Mouse (Mus musculus) gastrocnemius, postnatal 10 days (tissue): ENCODE results near the gene Bend6. TPM values are rescaled to one million over a fixed set of nuclear protein-coding genes. Genes with fewer than 3 reads are reported as not detected.
A peak's percentile ranks its signal among the peaks of the same experiment; 100 is the strongest.

Source experiments
- DNase-seq: peaks from one replicate; pipeline ENCODE4 v3.0.0; 2021; ENCODE audit warnings: mixed read lengths
- long read RNA-seq, 2 experiments: library from polyadenylated mRNA; stranded (forward); transcript quantifications; one replicate each; pipeline ENCODE4 v2.0.0; 2021
- total RNA-seq, 2 experiments: library from RNA; stranded (reverse); gene quantifications; 2 replicates each; pipeline ENCODE4 v1.2.3; 2021

Bend6 gene
- 1 to 10 TPM in 1 of 2 experiments, under 1 TPM in 1; 0.68 to 1.2 TPM for total RNA-seq
- long read RNA-seq, experiment 1, partial matches to known transcripts = 0 of 1 reads
- long read RNA-seq, experiment 1, other reads (novel, unspliced or antisense) = 0 of 1 reads
- long read RNA-seq, experiment 2 = 0 reads

GRCm38 (mm10) chr1:33907421-33908190 lies at the start of gene Bend6:
TSS of gene Bend6 (minus strand) at chr1:33907816.
- peak; percentile 63 for DNase-seq

- DNase-seq = no peak
These were observed 48.0 kb upstream of the Bend6 start for GRCm38 (mm10) chr1:33955626-33956025.

GRCm38 (mm10) chr1:33948511-33948910 lies 40.9 kb upstream of the Bend6 start:
- DNase-seq = no peak

GRCm38 (mm10) chr1:33947838-33948237 lies 40.2 kb upstream of the Bend6 start:
- DNase-seq = no peak

- DNase-seq = no peak
These were observed 39.2 kb upstream of the Bend6 start for GRCm38 (mm10) chr1:33946601-33947395.

GRCm38 (mm10) chr1:33945756-33946155 lies 38.1 kb upstream of the Bend6 start:
- no peak for DNase-seq

- peak; percentile 42 for DNase-seq
These were observed 37.5 kb upstream of the Bend6 start for GRCm38 (mm10) chr1:33944977-33945750.

GRCm38 (mm10) chr1:33943943-33944342 lies 36.3 kb upstream of the Bend6 start:
- no peak for DNase-seq

- DNase-seq = no peak
These were observed 35.0 kb upstream of the Bend6 start for GRCm38 (mm10) chr1:33942638-33943037.

GRCm38 (mm10) chr1:33940364-33940928 lies 32.8 kb upstream of the Bend6 start:
- DNase-seq = no peak

- DNase-seq = no peak
These were observed 32.2 kb upstream of the Bend6 start for GRCm38 (mm10) chr1:33939828-33940227.

- DNase-seq = no peak
These were observed 28.3 kb upstream of the Bend6 start for GRCm38 (mm10) chr1:33935946-33936345.

- no peak for DNase-seq
These were observed 25.4 kb upstream of the Bend6 start for GRCm38 (mm10) chr1:33932845-33933499.

GRCm38 (mm10) chr1:33932196-33932595 lies 24.6 kb upstream of the Bend6 start:
- DNase-seq = no peak

GRCm38 (mm10) chr1:33931791-33932190 lies 24.2 kb upstream of the Bend6 start:
- DNase-seq = no peak

- DNase-seq = no peak
These were observed 19.9 kb upstream of the Bend6 start for GRCm38 (mm10) chr1:33927466-33927865.

- DNase-seq = no peak
These were observed 17.7 kb upstream of the Bend6 start for GRCm38 (mm10) chr1:33925283-33925682.

GRCm38 (mm10) chr1:33922975-33923374 lies 15.4 kb upstream of the Bend6 start:
- DNase-seq = no peak

- DNase-seq = no peak
These were observed 8.9 kb upstream of the Bend6 start for GRCm38 (mm10) chr1:33916554-33916953.

- DNase-seq = no peak
These were observed 4.0 kb upstream of the Bend6 start for GRCm38 (mm10) chr1:33911589-33911988.

- DNase-seq = no peak
These were observed 761 bp upstream of the Bend6 start, which contains the start of gene Dst for GRCm38 (mm10) chr1:33908191-33908962. TSS of gene Dst (plus strand) at chr1:33908225.
